Mouse (Mus musculus) heart, postnatal 0 days (tissue): ENCODE measurements around the gene Ifi27.

Experiments
- CTCF ChIP-seq: IDR thresholded peaks from 2 replicates; pipeline ENCODE4 v1.5.1; 2016; ENCODE audit warnings: antibody characterized with exemption, control low read depth, low read depth
- EP300 ChIP-seq: IDR thresholded peaks from 2 replicates; pipeline ENCODE4 v1.6.1; 2016; ENCODE audit warnings: antibody characterized with exemption, low read depth

DNA sequence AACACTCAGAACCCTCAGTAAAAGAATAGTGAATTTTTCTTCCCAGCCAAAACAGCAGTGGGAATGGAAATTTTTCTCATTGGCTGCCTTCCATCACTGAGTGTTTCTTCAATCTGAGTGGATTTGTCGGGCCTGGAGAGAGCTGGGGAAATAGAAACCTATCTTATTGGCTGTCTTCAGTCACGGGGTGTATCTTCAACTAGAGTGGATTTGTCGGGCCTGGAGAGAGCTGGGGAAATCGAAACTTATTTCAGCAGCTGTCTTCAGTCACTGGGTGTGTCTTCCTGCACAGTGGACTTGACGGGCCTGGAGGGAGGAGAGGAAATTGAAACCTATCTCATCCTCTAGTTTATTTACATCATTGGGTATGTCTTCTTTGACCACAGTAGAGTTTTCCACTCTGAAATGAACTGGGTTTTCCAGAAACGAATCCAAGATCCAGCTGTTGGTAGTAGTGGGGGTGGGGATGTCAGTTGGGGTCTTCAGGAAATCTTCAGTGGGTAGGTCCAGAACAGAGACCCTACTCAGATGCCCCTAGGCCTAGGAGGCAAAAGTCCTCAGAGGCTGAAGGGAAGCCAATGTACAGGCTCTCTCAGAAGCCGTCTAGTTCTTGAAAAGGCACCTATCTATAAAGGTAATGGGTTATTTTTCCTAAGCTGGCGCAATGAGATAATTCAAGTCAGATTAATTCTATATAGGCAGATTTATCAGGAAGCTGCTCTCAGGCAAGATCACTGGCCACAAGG is at the start of gene Ifi27:
- TF ChIP-seq CTCF (no peak), EP300 (no peak)
